Mouse (Mus musculus): ENCODE data around the gene Blm. TPM values are rescaled to one million over a fixed set of nuclear protein-coding genes. Genes with fewer than 3 reads are reported as not detected.
A peak's percentile ranks its signal among the peaks of the same experiment; 100 is the strongest.

Blm gene
- polyA plus RNA-seq, 1 experiment from 2014 or later: 14.8 TPM

- Histone ChIP-seq H3K27ac (ENCODE audit: low read length) (no peak overlapping the region), H3K4me1 (replicated peaks; ENCODE audit: control insufficient read depth, insufficient read depth, low read length) (no peaks in the 10 kb centered on the region), H3K27me3 (replicated peaks; ENCODE audit: control insufficient read depth, insufficient read depth, low read length) (no peaks in the 10 kb centered on the region), H3K4me2 (ENCODE audit: low read length) (no peak overlapping the region), H3K36me3 (ENCODE audit: control insufficient read depth, insufficient read depth) (no peaks in the 10 kb centered on the region), H3K4me3 (replicated peaks; ENCODE audit: low read length) (no peak overlapping the region), H3K9ac (replicated peaks; ENCODE audit: low read depth, low read length) (no peak overlapping the region), H3K9me3 (ENCODE audit: control insufficient read depth, low read length) (no peaks in the 10 kb centered on the region)
- no peak for ATAC-seq
- 74% methylated on average over 5 of the region's 5 CpGs for WGBS
These were observed 27.0 kb upstream of the Blm start for GRCm38 (mm10) chr7:80561931-80562330.

GRCm38 (mm10) chr7:80561271-80561670 is 26.4 kb upstream of the Blm start:
- WGBS: 87% methylated on average over 9 of the region's 9 CpGs
- no peaks in the 10 kb centered on the region for H3K9me3 ChIP-seq (ENCODE audit: control insufficient read depth, low read length)
- no peaks in the 10 kb centered on the region for H3K4me1 ChIP-seq (replicated peaks; ENCODE audit: control insufficient read depth, insufficient read depth, low read length)
- H3K4me3 ChIP-seq (replicated peaks; ENCODE audit: low read length): no peak overlapping the region
- no peaks in the 10 kb centered on the region for H3K27me3 ChIP-seq (replicated peaks; ENCODE audit: control insufficient read depth, insufficient read depth, low read length)
- ATAC-seq: no peak
- no peak overlapping the region for H3K4me2 ChIP-seq (ENCODE audit: low read length)
- no peak overlapping the region for H3K9ac ChIP-seq (replicated peaks; ENCODE audit: low read depth, low read length)
- no peak overlapping the region for H3K27ac ChIP-seq (ENCODE audit: low read length)
- H3K36me3 ChIP-seq (ENCODE audit: control insufficient read depth, insufficient read depth): no peaks in the 10 kb centered on the region

GRCm38 (mm10) chr7:80558572-80558971 is 23.7 kb upstream of the Blm start:
- H3K9ac ChIP-seq (replicated peaks; ENCODE audit: low read depth, low read length): no peak overlapping the region
- H3K4me3 ChIP-seq (replicated peaks; ENCODE audit: low read length): no peak overlapping the region
- no peaks in the 10 kb centered on the region for H3K27me3 ChIP-seq (replicated peaks; ENCODE audit: control insufficient read depth, insufficient read depth, low read length)
- H3K4me1 ChIP-seq (replicated peaks; ENCODE audit: control insufficient read depth, insufficient read depth, low read length): no peaks in the 10 kb centered on the region
- no peaks in the 10 kb centered on the region for H3K9me3 ChIP-seq (ENCODE audit: control insufficient read depth, low read length)
- no peak overlapping the region for H3K4me2 ChIP-seq (ENCODE audit: low read length)
- H3K36me3 ChIP-seq (ENCODE audit: control insufficient read depth, insufficient read depth): no peaks in the 10 kb centered on the region
- H3K27ac ChIP-seq (ENCODE audit: low read length): no peak overlapping the region
- no peak for ATAC-seq
- WGBS: 67% methylated on average over 5 of the region's 5 CpGs

- H3K4me3 ChIP-seq (replicated peaks; ENCODE audit: low read length): no peak overlapping the region
- ATAC-seq: no peak
- WGBS: 76% methylated on average over 8 of the region's 8 CpGs
- H3K9ac ChIP-seq (replicated peaks; ENCODE audit: low read depth, low read length): no peak overlapping the region
- no peak overlapping the region for H3K27ac ChIP-seq (ENCODE audit: low read length)
- H3K4me2 ChIP-seq (ENCODE audit: low read length): no peak overlapping the region
- no peaks in the 10 kb centered on the region for H3K36me3 ChIP-seq (ENCODE audit: control insufficient read depth, insufficient read depth)
- H3K4me1 ChIP-seq (replicated peaks; ENCODE audit: control insufficient read depth, insufficient read depth, low read length): no peaks in the 10 kb centered on the region
- no peaks in the 10 kb centered on the region for H3K27me3 ChIP-seq (replicated peaks; ENCODE audit: control insufficient read depth, insufficient read depth, low read length)
- no peaks in the 10 kb centered on the region for H3K9me3 ChIP-seq (ENCODE audit: control insufficient read depth, low read length)
These were observed 23.2 kb upstream of the Blm start for GRCm38 (mm10) chr7:80558101-80558500.

GRCm38 (mm10) chr7:80557161-80557560 is 22.2 kb upstream of the Blm start:
- WGBS: 80% methylated on average over 4 of the region's 4 CpGs
- Histone ChIP-seq H3K9ac (replicated peaks; ENCODE audit: low read depth, low read length) (no peak overlapping the region), H3K9me3 (ENCODE audit: control insufficient read depth, low read length) (no peaks in the 10 kb centered on the region), H3K27me3 (replicated peaks; ENCODE audit: control insufficient read depth, insufficient read depth, low read length) (no peaks in the 10 kb centered on the region), H3K4me3 (replicated peaks; ENCODE audit: low read length) (no peak overlapping the region), H3K36me3 (ENCODE audit: control insufficient read depth, insufficient read depth) (no peaks in the 10 kb centered on the region), H3K4me2 (ENCODE audit: low read length) (no peak overlapping the region), H3K27ac (ENCODE audit: low read length) (no peak overlapping the region), H3K4me1 (replicated peaks; ENCODE audit: control insufficient read depth, insufficient read depth, low read length) (no peaks in the 10 kb centered on the region)
- no peak for ATAC-seq

- Histone ChIP-seq H3K4me3 (replicated peaks; ENCODE audit: low read length) (no peak overlapping the region), H3K4me2 (ENCODE audit: low read length) (no peak overlapping the region), H3K27me3 (replicated peaks; ENCODE audit: control insufficient read depth, insufficient read depth, low read length) (no peaks in the 10 kb centered on the region), H3K9ac (replicated peaks; ENCODE audit: low read depth, low read length) (no peak overlapping the region), H3K4me1 (replicated peaks; ENCODE audit: control insufficient read depth, insufficient read depth, low read length) (no peaks in the 10 kb centered on the region), H3K9me3 (ENCODE audit: control insufficient read depth, low read length) (no peaks in the 10 kb centered on the region), H3K36me3 (ENCODE audit: control insufficient read depth, insufficient read depth) (no peaks in the 10 kb centered on the region), H3K27ac (ENCODE audit: low read length) (no peak overlapping the region)
- ATAC-seq: no peak
- WGBS: 86% methylated on average over 3 of the region's 3 CpGs
These were observed 21.2 kb upstream of the Blm start for GRCm38 (mm10) chr7:80556166-80556565.

- 68% methylated on average over 3 of the region's 3 CpGs for WGBS
These were observed 20.2 kb upstream of the Blm start for GRCm38 (mm10) chr7:80555146-80555545.

GRCm38 (mm10) chr7:80554180-80555021 is 19.5 kb upstream of the Blm start:
- WGBS: 78% methylated on average over 22 of the region's 22 CpGs
- H3K4me3 ChIP-seq (replicated peaks; ENCODE audit: low read length): no peak overlapping the region
- H3K9me3 ChIP-seq (ENCODE audit: control insufficient read depth, low read length): no peaks in the 10 kb centered on the region
- H3K27ac ChIP-seq (ENCODE audit: low read length): peak overlapping the region; percentile 44
- no peaks in the 10 kb centered on the region for H3K27me3 ChIP-seq (replicated peaks; ENCODE audit: control insufficient read depth, insufficient read depth, low read length)
- ATAC-seq: no peak
- no peak overlapping the region for H3K9ac ChIP-seq (replicated peaks; ENCODE audit: low read depth, low read length)
- H3K4me1 ChIP-seq (replicated peaks; ENCODE audit: control insufficient read depth, insufficient read depth, low read length): no peaks in the 10 kb centered on the region
- H3K36me3 ChIP-seq (ENCODE audit: control insufficient read depth, insufficient read depth): no peaks in the 10 kb centered on the region
- no peak overlapping the region for H3K4me2 ChIP-seq (ENCODE audit: low read length)

More at GRCm38 (mm10) chr7:80555146-80555545, 20.2 kb upstream of the Blm start:
- Histone ChIP-seq H3K9me3 (ENCODE audit: control insufficient read depth, low read length) (no peaks in the 10 kb centered on the region), H3K4me1 (replicated peaks; ENCODE audit: control insufficient read depth, insufficient read depth, low read length) (no peaks in the 10 kb centered on the region), H3K36me3 (ENCODE audit: control insufficient read depth, insufficient read depth) (no peaks in the 10 kb centered on the region), H3K9ac (replicated peaks; ENCODE audit: low read depth, low read length) (no peak overlapping the region), H3K27ac (ENCODE audit: low read length) (peak overlapping the region; percentile 44), H3K4me2 (ENCODE audit: low read length) (no peak overlapping the region), H3K27me3 (replicated peaks; ENCODE audit: control insufficient read depth, insufficient read depth, low read length) (no peaks in the 10 kb centered on the region), H3K4me3 (replicated peaks; ENCODE audit: low read length) (no peak overlapping the region)
- ATAC-seq: no peak

GRCm38 (mm10) chr7:80548513-80549260 is 13.8 kb upstream of the Blm start:
- no peaks in the 10 kb centered on the region for H3K9me3 ChIP-seq (ENCODE audit: control insufficient read depth, low read length)

More at GRCm38 (mm10) chr7:80548513-80549260, 13.8 kb upstream of the Blm start:
- Histone ChIP-seq H3K27me3 (replicated peaks; ENCODE audit: control insufficient read depth, insufficient read depth, low read length) (no peaks in the 10 kb centered on the region), H3K4me2 (ENCODE audit: low read length) (no peak overlapping the region), H3K9ac (replicated peaks; ENCODE audit: low read depth, low read length) (no peak overlapping the region), H3K4me1 (replicated peaks; ENCODE audit: control insufficient read depth, insufficient read depth, low read length) (no peaks in the 10 kb centered on the region), H3K36me3 (ENCODE audit: control insufficient read depth, insufficient read depth) (no peaks in the 10 kb centered on the region), H3K4me3 (replicated peaks; ENCODE audit: low read length) (no peak overlapping the region), H3K27ac (ENCODE audit: low read length) (no peak overlapping the region)
- 87% methylated on average over 7 of the region's 7 CpGs for WGBS
- no peak for ATAC-seq

Measured in forebrain, embryonic 16.5 days (tissue).